Mouse (Mus musculus): ENCODE measurements around the gene Hsd17b13.
"Not testable (repeated sequence)": the region's sequence is repeated elsewhere in the genome, so short reads cannot be mapped to it uniquely, and the experiment has no call there.

The Hsd17b13 gene

DNA sequence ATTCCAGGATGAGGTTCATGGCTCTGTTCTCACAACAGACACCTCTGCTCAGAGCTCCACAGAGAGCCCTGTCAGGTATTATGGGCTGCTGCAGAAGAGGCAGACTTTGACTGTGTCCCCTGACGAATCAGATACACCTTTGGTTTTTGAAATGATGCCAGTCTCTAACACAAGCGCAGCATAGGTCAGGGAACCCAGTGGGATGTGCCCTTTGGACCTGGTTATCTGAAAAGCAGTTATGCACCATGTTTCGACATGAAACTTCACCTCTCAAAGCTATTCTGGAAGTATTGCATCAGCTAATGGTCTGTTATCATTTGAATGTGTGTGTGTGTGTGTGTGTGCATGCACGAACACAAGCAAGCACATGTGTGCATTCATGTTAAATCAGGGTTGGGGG is at the start of gene Hsd17b13:
Gene Hsd17b13, minus strand, starts transcription at position 114 of the 400 bp plus-strand sequence.
- in situ Hi-C loops (cut with MboI, MseI): loop anchor here in 1 of 2 experiments (25.0 kb wide), 1 partner anchor 360 kb away; the partner anchor contains the start of gene Mepe

GRCm38 (mm10) chr5:104025245-104025854 is 48.1 kb upstream of the Hsd17b13 start:
- in situ Hi-C loops (cut with MboI, MseI): no loop called here

- in situ Hi-C loops (cut with MboI, MseI): no loop called here
These were observed 47.6 kb upstream of the Hsd17b13 start for GRCm38 (mm10) chr5:104024762-104025161.

- in situ Hi-C loops (cut with MboI, MseI): not testable (repeated sequence)
These were observed 47.0 kb upstream of the Hsd17b13 start for GRCm38 (mm10) chr5:104024193-104024592.

GRCm38 (mm10) chr5:104023289-104024020 is 46.2 kb upstream of the Hsd17b13 start:
- in situ Hi-C loops (cut with MboI, MseI): no loop called here

GRCm38 (mm10) chr5:104022558-104022957 is 45.3 kb upstream of the Hsd17b13 start:
- in situ Hi-C loops (cut with MboI, MseI): no loop called here

GRCm38 (mm10) chr5:104021597-104022378 is 44.6 kb upstream of the Hsd17b13 start, which contains the start of gene Hsd17b11:
Gene Hsd17b11, minus strand, starts transcription at chr5:104021919.
- in situ Hi-C loops (cut with MboI, MseI): no loop called here

GRCm38 (mm10) chr5:104011419-104011818 is 34.2 kb upstream of the Hsd17b13 start:
- in situ Hi-C loops (cut with MboI, MseI): no loop called here

DNA sequence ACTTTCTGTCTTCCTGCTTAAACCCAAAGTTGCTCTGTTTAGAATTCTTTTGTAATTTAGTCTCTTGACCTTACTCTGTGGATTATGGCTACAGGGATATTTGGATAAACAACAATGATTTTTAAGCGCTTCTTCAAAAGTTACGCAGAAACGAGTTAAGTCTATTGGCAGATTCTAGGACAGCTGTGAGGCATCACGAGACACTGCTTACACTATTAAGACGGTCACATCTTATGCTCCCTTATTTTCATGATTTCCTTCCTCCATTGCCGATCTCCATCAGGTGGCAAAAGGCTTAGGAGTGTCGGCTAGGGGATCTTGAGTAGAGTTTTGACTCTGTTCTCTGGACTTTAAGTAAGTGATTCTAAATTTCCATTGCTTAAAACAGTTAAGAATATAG is 33.1 kb upstream of the Hsd17b13 start:
- in situ Hi-C loops (cut with MboI, MseI): no loop called here

DNA sequence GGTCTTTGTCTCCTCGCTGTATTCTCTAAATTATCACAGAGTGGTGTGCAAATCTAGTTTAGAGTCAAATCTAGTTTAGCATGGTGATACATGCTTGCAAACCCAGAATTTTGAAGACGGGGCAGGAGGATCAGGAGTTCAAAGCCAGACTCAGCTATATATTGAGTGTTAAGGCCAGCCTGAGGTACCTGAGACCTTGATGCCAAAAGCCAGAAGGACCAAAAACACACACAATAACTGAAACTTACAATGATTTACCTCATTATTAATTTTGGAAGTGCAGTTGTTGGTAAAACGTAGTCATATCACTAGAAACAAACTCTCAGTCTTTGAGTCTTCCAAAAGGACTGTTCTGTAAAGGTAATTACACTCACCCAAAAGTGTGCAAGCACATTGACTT is 32.2 kb upstream of the Hsd17b13 start:
- in situ Hi-C loops (cut with MboI, MseI): no loop called here

GRCm38 (mm10) chr5:104007801-104008200 is 30.6 kb upstream of the Hsd17b13 start:
- in situ Hi-C loops (cut with MboI, MseI): no loop called here

DNA sequence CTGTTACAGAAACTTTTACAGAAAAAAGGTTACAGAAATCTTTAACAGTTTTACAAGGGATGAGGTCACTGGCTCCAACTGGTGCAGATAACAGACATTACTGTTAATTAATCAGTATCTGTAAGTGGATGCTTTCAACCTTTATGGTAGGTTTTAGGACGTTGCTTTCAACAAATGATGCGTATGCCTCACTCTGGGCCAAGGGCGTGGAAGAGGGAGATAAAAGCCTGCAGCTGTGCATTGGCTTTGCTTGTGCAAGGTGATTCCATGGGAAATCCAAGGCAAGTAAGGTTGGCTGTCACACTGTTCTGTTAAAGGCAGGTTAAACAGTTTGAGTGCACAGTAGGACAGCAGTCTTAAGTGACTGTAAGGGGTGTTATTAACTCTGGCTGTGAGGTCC is 29.6 kb upstream of the Hsd17b13 start:
- in situ Hi-C loops (cut with MboI, MseI): no loop called here

- in situ Hi-C loops (cut with MboI, MseI): loop anchor here in 1 of 2 experiments (5.0 kb wide), 1 partner anchor 58 kb away; no protein-coding TSS in a partner anchor
These were observed 26.7 kb upstream of the Hsd17b13 start for GRCm38 (mm10) chr5:104003955-104004354.

DNA sequence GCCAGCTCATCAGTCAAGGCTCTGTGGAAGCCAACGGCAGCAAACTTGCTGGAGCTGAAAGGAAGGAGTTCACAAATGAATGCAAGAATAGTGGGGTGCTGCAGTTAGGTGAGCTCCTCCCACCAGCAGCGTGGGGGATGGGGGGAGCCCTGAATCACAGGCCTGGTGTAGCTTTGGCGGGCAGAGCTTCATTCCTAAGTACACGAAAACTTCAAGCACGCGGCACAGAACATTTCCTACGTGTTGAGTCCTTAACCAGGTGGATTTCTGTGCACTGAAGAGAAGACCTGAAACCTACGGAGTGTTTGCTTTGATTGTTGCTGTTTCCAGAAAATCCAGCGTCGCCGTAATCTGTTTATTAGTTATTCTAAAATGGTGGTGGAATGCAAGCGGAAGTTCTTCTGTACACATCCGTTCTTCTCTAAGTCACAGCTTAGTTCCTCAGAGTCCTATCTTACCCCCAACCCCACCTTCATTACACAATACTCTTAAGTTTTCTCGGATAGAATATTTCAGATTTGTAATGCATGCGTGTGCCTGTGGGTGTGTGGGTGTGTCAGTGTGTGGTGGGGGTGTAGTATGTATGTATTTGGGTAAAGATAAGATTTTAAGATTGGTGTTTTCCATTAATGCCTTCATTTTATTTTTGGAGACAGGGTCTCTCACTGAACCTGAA is 26.2 kb upstream of the Hsd17b13 start:
- in situ Hi-C loops (cut with MboI, MseI): loop anchor here in 1 of 2 experiments (5.0 kb wide), 1 partner anchor 59 kb away; no protein-coding TSS in a partner anchor

- in situ Hi-C loops (cut with MboI, MseI): loop anchor here in 1 of 2 experiments (5.0 kb wide), 1 partner anchor 60 kb away; no protein-coding TSS in a partner anchor
These were observed 25.5 kb upstream of the Hsd17b13 start for GRCm38 (mm10) chr5:104002549-104003255.

DNA sequence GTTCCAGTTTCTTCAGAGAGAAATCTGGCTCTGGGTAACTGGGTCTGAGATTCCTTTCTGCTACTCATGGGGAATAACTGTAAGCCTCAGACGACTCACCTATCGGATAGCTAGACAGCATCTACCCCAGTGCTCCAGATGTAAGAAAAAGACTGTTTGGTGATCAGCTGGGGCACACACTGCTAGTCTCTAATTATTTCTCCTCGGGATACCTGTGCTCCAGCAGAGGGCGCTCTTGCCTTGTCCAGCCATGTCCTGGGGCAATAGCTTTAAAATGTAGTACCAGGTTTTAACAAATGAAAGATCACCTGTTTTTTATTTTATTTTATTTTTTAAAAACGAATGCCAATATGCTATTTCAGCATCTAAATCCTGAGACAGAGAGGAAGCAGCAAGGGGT is 22.5 kb upstream of the Hsd17b13 start:
- in situ Hi-C loops (cut with MboI, MseI): loop anchor here (5.0 to 25.0 kb wide), 4 partner anchors 53 to 338 kb away; partner anchors contain the start of gene Mepe (in 1 of the 2)

- in situ Hi-C loops (cut with MboI, MseI): loop anchor here (5.0 to 25.0 kb wide), 3 partner anchors 54 to 339 kb away; partner anchors contain the start of gene Mepe (in 1 of the 2)
These were observed 21.5 kb upstream of the Hsd17b13 start for GRCm38 (mm10) chr5:103998739-103999138.

DNA sequence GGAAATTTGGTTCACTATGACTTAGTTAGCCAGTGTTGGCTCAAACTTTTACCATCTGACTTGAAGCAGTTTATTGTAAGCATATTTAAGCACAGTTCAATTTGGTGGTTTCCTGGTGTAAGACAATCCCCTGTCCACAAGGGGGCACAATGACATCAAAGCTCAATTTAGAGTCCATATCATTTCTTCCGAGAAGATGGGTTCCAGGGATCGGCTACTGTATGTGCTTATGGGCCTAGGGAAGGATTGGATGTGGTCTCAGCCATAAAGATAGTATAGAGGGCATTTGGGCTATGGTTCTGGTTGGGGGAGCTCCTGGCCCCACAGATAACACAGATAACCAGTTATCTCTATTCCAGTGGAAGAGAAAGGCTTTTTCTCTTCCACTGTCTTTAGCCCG is 18.0 kb upstream of the Hsd17b13 start:
- in situ Hi-C loops (cut with MboI, MseI): loop anchor here (5.0 to 25.0 kb wide), 3 partner anchors 57 to 342 kb away; partner anchors contain the start of gene Mepe (in 1 of the 2)

- in situ Hi-C loops (cut with MboI, MseI): loop anchor here (5.0 to 25.0 kb wide), 3 partner anchors 58 to 343 kb away; partner anchors contain the start of gene Mepe (in 1 of the 2)
These were observed 17.5 kb upstream of the Hsd17b13 start for GRCm38 (mm10) chr5:103994669-103995068.

DNA sequence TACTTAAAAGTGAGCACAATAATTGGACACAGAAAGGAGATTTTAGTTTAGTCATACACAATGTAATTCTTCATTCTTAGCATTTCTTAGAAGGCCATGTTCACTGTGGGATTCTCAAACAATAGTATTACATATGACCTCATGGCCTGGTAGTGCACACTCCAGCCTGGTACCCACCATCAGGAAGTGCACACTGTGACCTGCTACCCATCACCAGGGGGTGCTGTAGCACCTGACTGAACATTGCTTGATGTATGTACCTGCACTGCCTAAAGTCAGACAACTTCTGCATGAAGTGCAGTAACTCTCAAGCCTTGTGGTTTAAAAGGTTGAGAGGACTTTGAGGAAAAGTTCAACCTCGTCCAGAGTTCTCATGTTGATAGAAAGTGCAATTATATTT is 16.4 kb upstream of the Hsd17b13 start:
- in situ Hi-C loops (cut with MboI, MseI): loop anchor here in 1 of 2 experiments (25.0 kb wide), 1 partner anchor 344 kb away; the partner anchor contains the start of gene Mepe

Measured in T-helper 17 cell (primary cell).